Mouse (Mus musculus): ENCODE data around the gene Rapgef4. TPM values are rescaled to one million over a fixed set of nuclear protein-coding genes. Genes with fewer than 3 reads are reported as not detected.

Rapgef4 gene
- polyA plus RNA-seq, 2 experiments from 2014 or later = 4.0 to 8.2 TPM

GRCm38 (mm10) chr2:72238925-72239324 lies 257.9 kb downstream of the Rapgef4 start:
- no peak for ATAC-seq

DNA sequence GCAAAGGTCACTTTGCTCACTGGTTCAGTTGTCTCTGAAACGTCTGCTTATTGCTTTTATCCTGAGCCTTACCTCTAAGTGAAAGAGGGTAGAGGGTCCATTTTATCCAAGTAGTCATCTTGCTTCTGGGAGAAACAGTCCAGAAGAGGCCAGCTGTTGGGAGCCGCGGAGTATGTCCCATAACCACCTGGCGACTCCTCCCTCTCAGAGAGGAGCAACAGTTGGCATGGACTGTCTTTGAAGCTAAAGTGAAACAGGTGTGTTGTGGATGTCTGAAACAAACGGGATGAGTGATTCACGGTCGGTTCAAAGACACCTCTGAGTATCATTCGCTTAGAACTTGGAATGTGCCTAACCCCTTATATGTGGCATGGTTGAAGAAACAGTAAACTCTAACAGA lies 258.4 kb downstream of the Rapgef4 start:
- ATAC-seq = no peak

DNA sequence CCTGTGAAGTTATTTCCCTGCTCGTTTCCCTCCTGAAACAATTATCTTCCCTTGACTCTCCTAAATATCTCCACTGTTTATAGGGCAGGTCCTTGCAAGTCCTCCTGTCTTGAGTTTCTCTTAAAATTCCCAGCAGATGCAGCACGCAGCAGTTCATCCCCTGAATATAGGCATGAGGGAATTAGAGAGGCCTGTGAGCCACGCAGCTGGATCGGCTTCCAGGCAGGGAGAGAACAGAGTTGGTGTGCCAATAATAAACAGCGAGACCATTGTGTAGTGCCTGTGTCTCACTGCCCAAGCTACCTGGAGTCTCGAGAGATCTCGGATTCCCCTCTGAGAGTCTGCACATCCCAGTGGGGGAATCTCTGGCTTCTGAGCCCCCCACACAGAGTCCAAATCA lies 259.0 kb downstream of the Rapgef4 start:
- no peak for ATAC-seq

DNA sequence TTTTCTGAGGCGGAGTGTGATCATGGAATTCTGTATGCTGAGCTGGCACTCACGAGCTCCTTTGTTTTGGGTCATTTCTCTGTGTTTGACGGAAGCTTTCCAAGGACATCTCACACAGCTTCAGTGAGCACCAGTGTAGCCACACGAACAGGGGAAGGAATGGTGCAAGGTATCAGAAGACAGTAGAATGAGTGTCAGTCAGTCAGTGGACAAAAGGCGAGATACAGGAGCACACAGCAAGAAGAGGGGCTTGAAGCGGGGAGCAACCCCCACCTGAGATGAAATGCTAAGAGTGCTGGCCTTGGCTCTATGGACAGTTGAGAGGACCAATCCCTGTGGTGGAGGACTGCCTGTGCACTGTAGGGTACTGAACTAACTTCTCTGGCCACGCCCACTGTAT lies 259.7 kb downstream of the Rapgef4 start:
- ATAC-seq = no peak

DNA sequence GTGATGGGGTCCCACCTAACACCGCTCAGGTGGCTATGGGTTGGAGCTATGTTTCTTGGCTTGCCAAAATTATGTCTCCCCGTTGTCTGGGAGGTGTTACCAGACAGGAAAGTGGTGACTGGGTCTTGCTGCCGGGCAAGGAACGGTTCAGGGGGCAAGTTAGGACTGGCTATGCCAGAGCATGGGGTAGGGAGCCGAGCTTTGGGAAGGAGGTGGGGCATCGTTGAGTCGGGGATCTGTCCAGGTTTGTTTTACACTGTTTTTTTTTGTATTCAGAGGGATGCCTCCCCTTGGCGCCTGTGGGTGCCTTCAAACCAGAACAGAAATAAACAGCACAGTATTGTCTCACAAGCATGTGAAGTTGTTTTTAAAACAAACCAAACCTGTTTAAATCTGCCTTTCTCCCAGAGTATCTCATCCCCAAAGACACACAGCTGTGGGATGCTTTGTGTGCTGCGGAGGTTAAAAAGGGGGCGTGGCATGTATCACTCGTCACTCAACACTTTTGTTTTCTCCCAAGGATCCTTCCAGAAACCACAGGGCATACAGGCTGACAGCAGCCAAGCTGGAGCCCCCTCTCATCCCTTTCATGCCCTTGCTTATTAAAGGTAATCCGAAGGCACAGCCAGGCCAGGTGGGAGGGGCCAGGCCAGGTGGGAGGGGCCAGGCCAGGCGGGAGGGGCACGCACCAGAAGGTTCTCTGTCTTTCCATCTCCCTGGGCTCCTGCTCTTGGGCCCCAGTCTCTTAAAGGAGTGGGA lies 260.9 kb downstream of the Rapgef4 start:
- ATAC-seq = no peak

GRCm38 (mm10) chr2:72242910-72243675 lies 262.1 kb downstream of the Rapgef4 start:
- ATAC-seq = no peak

DNA sequence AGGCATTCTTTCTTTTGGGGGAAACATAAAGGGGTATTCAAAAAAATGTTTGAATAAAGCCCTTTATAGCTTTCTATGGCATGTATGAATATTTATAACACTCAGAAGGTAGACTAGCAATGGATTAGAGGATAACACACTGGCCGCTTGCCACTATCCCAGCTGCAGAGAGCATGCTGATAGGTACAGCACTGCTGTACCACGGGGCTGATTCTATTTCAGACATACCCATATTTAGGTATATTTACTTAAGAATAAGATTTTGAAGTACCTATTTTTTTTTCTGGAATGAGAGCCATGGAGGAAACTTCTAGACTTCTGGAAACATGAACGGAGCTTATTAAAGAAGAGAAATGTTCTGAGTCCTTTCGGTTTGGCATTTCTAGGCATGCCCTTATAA lies 264.6 kb downstream of the Rapgef4 start:
- no peak for ATAC-seq

- no peak for ATAC-seq
Observed at GRCm38 (mm10) chr2:72246376-72246775, 265.3 kb downstream of the Rapgef4 start.

DNA sequence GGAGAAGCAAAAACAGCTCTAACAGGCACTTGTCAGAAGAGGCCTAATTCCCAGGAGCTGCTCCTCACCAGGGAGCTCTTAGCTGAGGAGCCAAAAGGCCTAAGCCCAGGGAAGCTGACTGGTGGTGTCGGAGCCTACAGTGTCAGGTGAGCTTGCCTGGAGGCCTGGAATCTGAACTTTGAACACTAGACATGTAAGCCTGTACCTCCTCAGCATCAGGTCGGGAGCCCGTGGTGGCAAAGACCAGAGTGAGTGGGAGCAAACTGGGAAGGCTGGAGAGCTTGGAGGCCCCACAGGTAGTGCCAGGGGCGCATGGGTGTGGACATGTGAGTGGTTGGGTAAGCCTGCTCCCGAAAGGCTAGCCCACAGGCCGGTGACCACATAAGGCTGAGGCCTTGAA lies 266.8 kb downstream of the Rapgef4 start:
- no peak for ATAC-seq

DNA sequence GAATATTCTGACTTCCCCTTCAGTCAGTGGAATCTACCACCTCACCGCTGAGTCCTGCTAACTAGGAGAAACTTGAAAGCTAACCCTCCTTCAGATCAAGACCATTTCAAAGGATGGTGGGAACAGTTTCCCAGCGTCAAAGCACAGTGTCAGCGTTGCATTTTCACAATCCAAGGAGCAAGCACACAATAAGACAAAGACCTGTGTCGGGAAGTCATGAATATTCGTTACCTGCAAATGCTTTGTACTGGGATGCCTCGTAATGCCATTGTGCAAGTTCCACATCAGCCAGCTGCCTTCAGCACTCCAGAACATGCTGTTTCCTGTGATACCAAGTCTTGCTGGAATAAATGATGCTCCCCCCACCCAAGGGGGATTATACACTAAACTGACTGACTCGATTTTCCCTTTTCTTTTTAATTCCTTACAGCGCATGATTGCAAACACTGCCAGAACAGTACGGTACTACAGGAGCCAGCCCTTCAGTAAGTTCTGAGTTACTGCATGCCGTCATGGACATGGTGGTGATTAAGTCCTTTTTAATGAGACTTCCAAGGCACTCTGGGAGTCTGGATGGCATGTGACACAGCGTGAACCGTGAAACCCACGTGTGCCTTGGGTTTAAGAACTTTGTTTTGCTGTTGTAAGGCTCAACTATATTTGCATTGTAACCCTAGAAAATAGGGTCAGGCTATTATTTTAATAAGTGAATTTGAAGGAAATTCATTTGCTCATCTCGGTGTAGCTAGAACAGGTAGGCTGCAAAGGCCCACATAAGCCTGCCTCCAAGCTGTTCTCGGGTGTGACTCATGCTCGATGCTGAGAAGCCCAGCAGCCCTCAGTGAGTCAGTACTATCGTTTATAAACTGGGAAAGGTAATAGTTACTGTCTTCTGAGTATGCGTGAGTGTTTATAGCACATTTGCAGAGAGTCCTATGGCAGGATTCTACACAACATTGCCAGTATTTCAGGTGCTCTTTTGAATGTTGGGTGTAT lies 271.8 kb downstream of the Rapgef4 start:
- no peak for ATAC-seq

DNA sequence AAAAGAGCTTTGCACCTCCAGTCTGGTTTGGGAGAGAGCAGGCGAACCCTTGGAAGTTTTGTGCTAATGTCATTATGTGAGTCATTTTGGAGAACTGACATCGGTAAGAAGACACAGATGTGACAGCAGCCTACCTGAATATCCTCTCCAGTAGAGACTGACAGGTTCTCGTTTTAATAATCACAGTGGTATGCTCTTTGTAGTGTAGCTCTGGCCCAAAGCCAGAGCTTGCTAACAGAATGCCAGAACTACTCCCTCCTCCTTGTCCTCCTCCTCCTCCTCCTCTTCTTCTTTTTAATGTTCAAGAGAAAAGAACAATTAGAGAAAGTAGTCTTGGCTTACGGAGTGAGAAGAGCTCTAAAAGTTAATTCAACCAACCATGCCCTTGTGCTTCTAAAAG lies 272.8 kb downstream of the Rapgef4 start:
- ATAC-seq = no peak

- ATAC-seq = no peak
Observed at GRCm38 (mm10) chr2:72254813-72255582, 274.0 kb downstream of the Rapgef4 start.

- ATAC-seq = no peak
Observed at GRCm38 (mm10) chr2:72260704-72261103, 279.7 kb downstream of the Rapgef4 start.

DNA sequence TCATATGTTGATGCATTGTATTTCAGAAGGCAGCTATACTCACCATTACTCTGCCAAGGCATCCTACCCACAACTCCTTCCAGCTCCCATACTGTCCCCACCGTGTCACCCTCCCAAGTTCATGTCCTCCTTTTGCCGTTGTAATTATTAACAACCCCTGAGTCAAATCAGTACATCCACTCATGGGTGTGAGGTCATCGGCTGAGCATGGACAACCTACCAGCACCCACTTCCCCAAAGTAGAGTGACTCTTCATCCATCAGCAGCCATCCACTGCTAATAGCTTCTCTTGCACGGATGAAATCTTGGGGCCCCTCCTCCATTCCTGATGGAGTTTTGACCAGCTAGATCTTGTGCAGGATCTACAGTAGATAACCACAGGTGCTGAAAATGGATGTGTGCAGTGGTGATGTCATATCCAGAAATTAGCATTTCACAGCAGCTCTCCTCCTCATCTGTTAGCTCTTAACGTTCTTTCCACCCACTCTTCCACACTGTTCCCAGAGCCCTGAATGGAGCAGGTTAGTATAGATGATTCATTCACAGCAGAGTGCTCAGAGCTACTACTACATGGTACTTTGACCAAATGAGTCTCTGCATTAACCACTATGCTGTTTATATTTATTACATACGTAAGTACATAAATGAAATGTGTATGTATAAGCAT lies 281.9 kb downstream of the Rapgef4 start:
- no peak for ATAC-seq

GRCm38 (mm10) chr2:72267390-72267789 lies 286.4 kb downstream of the Rapgef4 start:
- ATAC-seq = no peak

DNA sequence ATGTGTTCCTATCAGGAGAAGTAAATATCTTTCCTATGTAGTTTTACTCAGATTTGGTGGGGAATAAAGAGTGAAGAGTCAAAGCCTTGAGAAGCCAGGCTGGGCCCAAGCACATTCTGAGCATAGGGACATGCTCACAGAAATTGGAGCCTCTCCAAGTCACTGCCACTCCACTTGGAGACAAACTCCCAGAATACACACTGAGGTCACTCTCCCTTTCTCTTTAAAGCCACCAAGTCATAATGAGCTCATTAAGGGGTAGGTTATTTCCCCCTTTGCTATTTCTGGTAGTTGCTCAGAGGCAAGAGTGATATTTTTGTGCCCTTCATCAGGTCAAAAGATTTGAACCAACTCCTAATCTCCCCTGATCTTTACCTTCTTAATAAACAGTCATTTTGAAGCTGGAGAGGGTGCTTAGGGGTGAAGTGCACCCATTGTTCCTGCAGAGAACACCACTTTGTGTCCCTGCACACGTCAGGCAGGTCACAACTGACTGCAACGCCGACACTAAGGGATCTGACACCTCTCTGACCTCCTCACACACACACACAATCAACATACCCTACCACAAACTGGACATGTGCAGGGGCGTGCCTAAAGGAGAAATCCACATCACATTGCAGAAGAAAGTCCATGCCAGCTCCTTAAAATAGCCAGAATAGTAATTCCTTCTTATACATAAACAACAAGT lies 288.8 kb downstream of the Rapgef4 start:
- ATAC-seq = no peak

DNA sequence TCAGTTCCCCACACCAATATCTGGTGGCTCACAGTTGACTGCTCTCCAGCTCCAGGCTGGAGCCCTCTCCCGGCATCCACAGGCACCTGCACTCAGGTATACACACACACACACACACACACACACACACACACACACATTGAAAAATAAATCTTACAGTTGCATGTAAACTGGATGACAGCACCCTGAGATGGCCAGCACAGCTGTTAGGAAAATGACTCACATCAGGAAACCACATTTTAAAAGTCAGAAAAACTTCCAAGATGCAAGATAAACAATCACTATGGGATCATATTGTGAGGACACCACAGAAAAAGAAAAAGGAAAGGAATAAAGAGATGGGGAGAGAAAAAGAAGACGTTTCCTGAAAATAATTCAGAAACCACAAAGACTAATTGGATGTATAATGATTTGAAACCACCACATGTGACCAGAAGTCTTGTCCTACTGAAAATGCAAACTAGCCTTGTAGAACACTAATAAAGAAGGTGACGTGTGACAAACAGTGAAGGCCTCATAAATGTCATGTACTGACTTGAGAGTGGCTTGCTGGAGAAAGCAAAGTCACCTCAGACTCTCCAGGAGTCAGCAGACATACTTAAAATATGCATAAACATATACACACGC lies 297.3 kb downstream of the Rapgef4 start:
- ATAC-seq = no peak

DNA sequence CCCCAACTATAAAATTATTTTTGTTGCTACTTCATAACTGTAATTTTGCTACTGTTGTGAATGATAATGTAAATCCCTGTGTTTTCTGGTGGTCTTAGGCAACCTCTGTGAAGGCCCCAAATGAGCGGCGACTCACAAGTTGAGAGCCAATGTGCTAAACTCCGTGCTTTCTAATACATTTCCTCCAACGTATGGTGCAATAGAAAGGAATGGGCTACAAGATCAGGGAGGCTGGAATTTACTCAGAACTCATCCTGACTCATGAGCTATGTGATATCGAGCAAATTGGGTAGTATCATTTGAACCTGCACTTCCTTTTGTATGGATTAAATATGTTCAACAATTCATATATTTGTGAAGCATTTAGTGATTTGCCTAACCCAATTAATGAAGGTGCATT lies 299.5 kb downstream of the Rapgef4 start:
- ATAC-seq = no peak

- peak; percentile 73 for ATAC-seq
Observed at GRCm38 (mm10) chr2:72281971-72282370, 300.9 kb downstream of the Rapgef4 start.

- peak; percentile 51 for ATAC-seq
Observed at GRCm38 (mm10) chr2:72282733-72283132, 301.7 kb downstream of the Rapgef4 start.
